Mouse (Mus musculus) cerebellum, adult 2 months (tissue): ENCODE measurements around the gene Zbtb12.

Experiments used
- CTCF ChIP-seq: fragments of 200-500 bp; IDR thresholded peaks from 2 replicates; pipeline ENCODE4 v1.5.1; 2011; ENCODE audit warnings: low read depth, mild to moderate bottlenecking, control low read depth, low read length, moderate library complexity, borderline replicate concordance; ENCODE audit not compliant: insufficient read depth
- POLR2A ChIP-seq: fragments of 200-500 bp; IDR thresholded peaks from 2 replicates; pipeline ENCODE4 v1.6.1; 2011; ENCODE audit warnings: low read length, control low read depth, borderline replicate concordance; ENCODE audit not compliant: insufficient read depth

GRCm38 (mm10) chr17:34911945-34912351 is 32.7 kb downstream of the Zbtb12 start:
- TF ChIP-seq CTCF (peak; percentile 85), POLR2A (no peak)
